Mouse (Mus musculus) lung, postnatal 0 days (tissue): ENCODE results near the gene Tmem56. TPM values are rescaled to one million over a fixed set of nuclear protein-coding genes. Genes with fewer than 3 reads are reported as not detected.

Experiments
- ATAC-seq: fragments of 200-750 bp; cut with Nextera tagmentation; 2 replicates; pipeline ENCODE4 v1.8.0; 2017; ENCODE audit warnings: moderate library complexity
- DNase-seq: peaks from one replicate; pipeline ENCODE4 v3.0.0-alpha.2; 2016; ENCODE audit warnings: low spot score
- H3K27ac ChIP-seq: fragments of 300-500 bp; sonication (generic); 2 replicates; pipeline ENCODE4 v1.5.1; 2014; ENCODE audit warnings: antibody characterized with exemption, mild to moderate bottlenecking, low read length, mixed read lengths
- H3K27me3 ChIP-seq: fragments of 300-500 bp; sonication (generic); replicated peaks from 2 replicates; pipeline ENCODE4 v1.6.1; 2014; ENCODE audit warnings: low read length, mixed read lengths; ENCODE audit not compliant: insufficient read depth
- H3K36me3 ChIP-seq: fragments of 300-500 bp; sonication (generic); 2 replicates; pipeline ENCODE4 v1.6.1; 2014; ENCODE audit warnings: low read length, mixed read lengths; ENCODE audit not compliant: insufficient read depth
- H3K4me1 ChIP-seq: fragments of 300-500 bp; sonication (generic); 2 replicates; pipeline ENCODE4 v1.6.1; 2014; ENCODE audit warnings: antibody characterized with exemption, low read depth, low read length, mixed read lengths; ENCODE audit not compliant: insufficient read depth
- H3K4me2 ChIP-seq: fragments of 300-500 bp; sonication (generic); replicated peaks from 2 replicates; pipeline ENCODE4 v1.6.1; 2014; ENCODE audit warnings: low read depth, mild to moderate bottlenecking, low read length, moderate library complexity, mixed read lengths
- H3K4me3 ChIP-seq: fragments of 300-500 bp; sonication (generic); 2 replicates; pipeline ENCODE4 v1.5.1; 2014; ENCODE audit warnings: low read depth, low read length
- H3K9ac ChIP-seq: fragments of 300-500 bp; sonication (generic); replicated peaks from 2 replicates; pipeline ENCODE4 v1.6.1; 2014; ENCODE audit warnings: low read depth, mild to moderate bottlenecking
- H3K9me3 ChIP-seq: fragments of 300-500 bp; sonication (generic); 2 replicates; pipeline ENCODE4 v1.6.1; 2016; ENCODE audit warnings: low read length, mixed read lengths
- CTCF ChIP-seq: IDR thresholded peaks from 2 replicates; pipeline ENCODE4 v1.5.1; 2016; ENCODE audit warnings: antibody characterized with exemption, mild to moderate bottlenecking
- EP300 ChIP-seq: IDR thresholded peaks from 2 replicates; pipeline ENCODE4 v1.6.1; 2016; ENCODE audit warnings: antibody characterized with exemption, mild to moderate bottlenecking, control low read depth
- WGBS: fragments of 180-500 bp; shearing (Covaris S2); extraction: QIAGEN DNeasy Blood & Tissue Kit; methylation state at CpG from one replicate; pipeline ENCODE4 v1.1.7; 2014; 5-methylcytosine and 5-hydroxymethylcytosine counted together
- polyA plus RNA-seq: library from polyadenylated mRNA; unstranded; fragments of >200 nt; fragmentation: Nextera tagmentation; extraction: Ambion mirVana; gene quantifications from 2 replicates; pipeline ENCODE4 v1.2.1, GENCODE M21; 2015

Gene Tmem56
- polyA plus RNA-seq, 1 experiment from 2014 or later = 1.5 TPM

- DNase-seq (peak; percentile 94), ATAC-seq (peak; percentile 92)
- H3K4me1 ChIP-seq = peaks cover 3% of the 10 kb centered on the region; the same call in 1 of the 2 replicates
- no peaks in the 10 kb centered on the region for H3K36me3 ChIP-seq
- TF ChIP-seq EP300 = peak; percentile 92
- TF ChIP-seq CTCF = no peak
- H3K4me2 ChIP-seq = no peak overlapping the region
- no peaks in the 10 kb centered on the region for H3K9me3 ChIP-seq
- no peak overlapping the region for H3K9ac ChIP-seq
- no peaks in the 10 kb centered on the region for H3K27me3 ChIP-seq
- no peak overlapping the region for H3K4me3 ChIP-seq
- WGBS = 36% methylated on average over 3 of the region's 3 CpGs
- no peak overlapping the region for H3K27ac ChIP-seq
Measured at GRCm38 (mm10) chr3:121186925-121187324, 96.0 kb downstream of the Tmem56 start.

DNA sequence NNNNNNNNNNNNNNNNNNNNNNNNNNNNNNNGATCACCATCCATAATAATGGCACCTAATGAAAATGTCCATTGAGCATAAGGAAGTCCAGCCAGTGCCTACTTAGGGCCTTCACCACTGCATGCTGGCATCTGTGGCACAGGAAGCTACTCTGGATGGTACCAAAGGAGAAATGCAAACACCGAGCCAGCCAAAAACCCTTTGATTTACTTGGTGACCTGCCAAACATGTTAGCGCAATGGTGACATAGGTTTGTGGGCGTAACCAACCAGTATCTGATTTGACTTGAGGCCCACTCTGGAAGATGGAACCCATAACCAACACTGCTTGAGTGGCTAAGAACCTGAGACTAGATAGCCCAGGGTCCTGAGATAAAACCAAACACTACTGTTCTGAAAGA is 97.7 kb downstream of the Tmem56 start:
- TF ChIP-seq EP300 = no peak
- TF ChIP-seq CTCF = no peak
- Histone ChIP-seq H3K9me3 (no peaks in the 10 kb centered on the region), H3K27ac (no peak overlapping the region), H3K4me2 (no peak overlapping the region), H3K4me3 (no peak overlapping the region), H3K4me1 (peaks cover 3% of the 10 kb centered on the region; the same call in 1 of the 2 replicates), H3K36me3 (no peaks in the 10 kb centered on the region), H3K27me3 (no peaks in the 10 kb centered on the region), H3K9ac (no peak overlapping the region)
- no peak for DNase-seq
- WGBS = 62% methylated on average over 3 of the region's 3 CpGs
- ATAC-seq = no peak

DNA sequence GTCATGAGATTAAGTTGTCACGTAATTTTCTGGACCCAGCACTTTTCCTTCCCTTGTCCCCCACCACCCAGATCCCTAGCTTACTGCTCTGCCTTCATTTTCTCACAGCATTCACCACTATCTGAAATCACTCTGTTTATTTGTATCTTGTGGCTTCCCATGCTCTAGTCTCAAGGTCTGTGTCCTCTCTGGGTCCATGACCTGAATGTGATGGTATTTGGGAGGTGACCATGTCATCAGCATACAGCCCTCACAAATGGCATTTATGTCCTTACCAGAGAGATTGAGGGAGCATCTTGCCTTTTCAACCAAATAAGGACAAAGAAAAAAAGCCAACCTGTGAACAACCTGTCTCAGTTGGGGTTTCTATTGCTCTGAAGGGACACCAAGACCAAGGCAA is 106.9 kb downstream of the Tmem56 start:
- H3K4me2 ChIP-seq = no peak overlapping the region
- no peak for TF ChIP-seq CTCF
- ATAC-seq = no peak

DNA sequence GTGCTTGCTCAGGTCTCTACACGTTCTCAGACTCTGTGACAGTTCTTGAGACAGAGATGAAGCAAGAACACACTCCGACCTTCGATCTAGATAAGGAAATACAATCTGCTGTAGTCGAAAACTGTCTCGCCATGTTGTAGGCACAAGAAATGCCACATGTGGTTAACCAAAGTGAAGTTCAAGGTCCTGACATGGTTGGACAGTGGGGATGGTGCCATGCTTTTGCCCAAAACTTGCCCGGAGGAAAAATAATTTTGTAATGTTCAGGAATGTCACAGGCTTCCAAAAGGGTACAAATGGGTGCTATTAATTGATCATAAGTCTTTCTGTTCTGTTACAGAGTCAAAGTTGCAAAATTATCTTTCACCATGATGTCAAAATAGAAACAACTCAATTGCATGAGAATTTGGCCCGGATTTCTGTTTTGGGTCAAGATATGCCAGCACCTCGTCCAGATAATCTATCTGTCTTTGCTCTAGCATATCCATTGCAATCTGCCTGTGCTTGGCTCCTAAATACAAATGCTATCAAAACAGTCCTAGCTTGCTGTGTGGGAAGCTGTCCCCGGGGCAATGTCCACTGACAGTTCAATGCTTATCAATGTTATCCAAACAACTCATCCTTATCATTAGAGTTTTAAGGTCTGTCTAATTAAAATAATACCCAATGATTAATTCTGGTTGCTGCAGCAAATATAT is 108.5 kb downstream of the Tmem56 start:
- no peak for TF ChIP-seq EP300
- TF ChIP-seq CTCF = no peak
- H3K9me3 ChIP-seq = no peaks in the 10 kb centered on the region

More for the DNA sequence above, 106.9 kb downstream of the Tmem56 start:
- 90% methylated on average over 1 of the region's 1 CpGs for WGBS
- H3K9ac ChIP-seq = no peak overlapping the region
- H3K27me3 ChIP-seq = no peaks in the 10 kb centered on the region
- no peaks in the 10 kb centered on the region for H3K36me3 ChIP-seq
- no peaks in the 10 kb centered on the region for H3K4me1 ChIP-seq
- no peak for DNase-seq
- no peaks in the 10 kb centered on the region for H3K9me3 ChIP-seq
- no peak overlapping the region for H3K27ac ChIP-seq
- H3K4me3 ChIP-seq = no peak overlapping the region

DNA sequence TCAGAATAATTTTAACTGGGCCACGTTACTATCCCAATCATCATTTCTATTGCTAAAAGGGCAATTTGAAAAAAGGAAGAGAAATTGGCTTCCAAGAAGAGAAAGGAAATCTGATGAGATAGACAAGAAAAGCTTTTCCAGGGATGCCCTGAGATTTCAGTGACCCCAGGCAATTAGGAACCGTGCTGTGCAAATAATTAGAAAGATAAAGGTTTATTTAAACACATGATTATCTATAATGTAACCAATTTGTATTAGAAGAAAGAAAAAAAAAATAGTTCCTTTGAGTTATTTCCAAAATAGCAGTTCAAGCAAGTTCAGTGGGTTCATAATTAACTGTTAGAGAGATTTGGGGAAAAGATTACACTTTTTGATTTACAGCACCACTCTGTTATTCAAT is 110.2 kb downstream of the Tmem56 start:
- TF ChIP-seq CTCF (no peak), EP300 (no peak)
- DNase-seq = no peak
- WGBS = 71% methylated on average over 2 of the region's 2 CpGs
- H3K4me2 ChIP-seq = no peak overlapping the region
- H3K9ac ChIP-seq = no peak overlapping the region
- H3K4me1 ChIP-seq = no peaks in the 10 kb centered on the region
- H3K27me3 ChIP-seq = no peaks in the 10 kb centered on the region
- H3K36me3 ChIP-seq = no peaks in the 10 kb centered on the region
- no peaks in the 10 kb centered on the region for H3K9me3 ChIP-seq
- H3K4me3 ChIP-seq = no peak overlapping the region
- no peak overlapping the region for H3K27ac ChIP-seq
- ATAC-seq = no peak

More for the DNA sequence above, 108.5 kb downstream of the Tmem56 start:
- Histone ChIP-seq H3K4me3 (no peak overlapping the region), H3K9ac (no peak overlapping the region), H3K36me3 (no peaks in the 10 kb centered on the region), H3K27me3 (no peaks in the 10 kb centered on the region), H3K27ac (no peak overlapping the region), H3K4me1 (no peaks in the 10 kb centered on the region), H3K4me2 (no peak overlapping the region)
- DNase-seq (no peak), ATAC-seq (no peak)
- WGBS = 48% methylated on average over 9 of the region's 9 CpGs

DNA sequence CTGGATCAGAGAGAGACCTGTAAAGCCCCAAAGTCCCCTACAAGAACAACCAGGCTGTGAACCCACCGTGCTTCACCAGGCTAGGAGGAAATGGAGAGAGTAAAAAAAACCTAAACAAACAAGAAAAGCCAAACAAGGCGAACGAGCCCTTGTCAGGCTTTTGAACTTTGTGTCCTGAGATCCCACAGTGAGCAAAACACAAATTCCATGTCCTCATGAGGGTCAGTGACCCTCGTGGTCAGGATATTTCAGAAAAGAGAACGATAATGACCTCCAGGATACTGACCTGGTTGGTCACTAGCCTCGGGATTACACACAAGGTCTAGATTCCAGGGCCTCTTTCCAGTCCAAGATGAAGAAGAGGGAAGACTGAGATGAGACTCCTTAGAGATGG is 111.0 kb downstream of the Tmem56 start:
- Histone ChIP-seq H3K36me3 (no peaks in the 10 kb centered on the region), H3K9me3 (no peaks in the 10 kb centered on the region), H3K4me1 (no peaks in the 10 kb centered on the region), H3K27ac (no peak overlapping the region), H3K4me2 (peak overlapping the region; percentile 86), H3K4me3 (peak overlapping the region; percentile 57), H3K9ac (no peak overlapping the region), H3K27me3 (no peaks in the 10 kb centered on the region)
- WGBS = 31% methylated on average over 6 of the region's 6 CpGs
- DNase-seq (no peak), ATAC-seq (no peak)
- no peak for TF ChIP-seq CTCF
- no peak for TF ChIP-seq EP300
